Mouse (Mus musculus): ENCODE measurements at regions not wholly inside any gene's neighbourhood (a gene's known extent, or its start where the extent isn't known, plus 50 kb on each side); places are given as distances from the start of the nearest gene placed in this dataset.
"Not testable (repeated sequence)": the region's sequence is repeated elsewhere in the genome, so short reads cannot be mapped to it uniquely, and the experiment has no call there.

DNA sequence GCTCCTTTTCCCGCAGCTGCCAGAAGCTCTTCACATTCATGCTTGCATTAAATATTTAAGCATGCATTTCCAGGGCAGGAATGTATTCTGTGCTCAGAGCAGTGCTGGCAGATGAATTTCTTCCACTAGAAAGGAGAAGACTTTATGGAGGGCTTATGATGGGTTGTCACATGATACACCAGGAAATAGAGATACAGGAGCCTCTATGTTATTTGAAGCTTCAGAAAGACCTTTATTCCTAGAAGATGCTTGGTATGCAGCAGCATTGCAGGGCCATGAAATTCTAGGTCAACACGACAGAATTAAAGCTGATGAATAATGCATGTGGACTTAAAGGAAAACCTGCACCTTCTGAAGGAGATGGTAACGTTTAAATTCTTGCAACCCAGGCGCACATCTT, 212.1 kb downstream of the Adgrg6 start:
- no peak for DNase-seq
- intact Hi-C loops (cut with DNase I), result no loop called here

DNA sequence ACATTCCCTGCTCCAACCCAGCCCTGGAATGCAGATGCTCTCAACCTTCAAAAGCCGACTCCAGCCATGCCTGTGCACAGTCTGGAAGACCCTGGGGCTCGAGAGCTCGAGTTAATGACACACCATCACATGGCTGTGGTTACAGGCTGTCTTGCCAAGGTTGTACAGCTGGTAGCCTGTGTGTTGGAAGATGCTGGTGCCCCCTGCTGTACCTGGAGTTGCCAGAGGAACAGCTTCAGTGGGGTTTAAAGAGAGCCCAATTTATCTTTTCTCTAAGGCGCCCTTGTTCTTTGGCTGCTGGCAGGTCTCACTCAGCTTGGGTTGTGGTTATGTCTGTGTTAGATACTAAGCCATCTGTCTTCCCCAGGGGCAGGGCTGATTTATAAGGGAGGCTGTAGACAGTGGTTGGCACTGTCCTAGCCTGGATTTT, 212.8 kb downstream of the Adgrg6 start:
- peak; percentile 11 to 15 for DNase-seq
- intact Hi-C loops (cut with DNase I), result no loop called here

DNA sequence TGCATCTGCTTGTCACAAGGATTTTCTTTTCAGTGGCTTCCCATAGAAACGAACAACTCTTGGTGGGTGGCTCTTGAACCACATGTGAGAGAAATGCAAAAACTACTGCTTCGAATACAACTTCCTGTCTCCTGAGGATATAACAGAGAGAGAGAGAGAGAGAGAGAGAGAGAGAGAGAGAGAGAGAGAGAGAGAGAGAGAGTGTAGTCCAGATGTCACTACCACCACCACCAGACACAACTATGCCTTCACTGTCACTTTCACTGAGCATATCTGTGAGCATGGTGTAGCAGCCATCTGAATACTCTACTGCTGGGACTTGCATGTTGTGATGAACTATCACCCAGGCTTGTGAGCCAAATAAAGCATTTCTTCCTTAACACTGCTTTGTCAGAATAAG, 216.6 kb downstream of the Adgrg6 start:
- no peak for DNase-seq
- intact Hi-C loops (cut with DNase I), result loop anchor here (10.0 kb wide), 1 partner anchor 414 kb away; no protein-coding TSS in a partner anchor

DNA sequence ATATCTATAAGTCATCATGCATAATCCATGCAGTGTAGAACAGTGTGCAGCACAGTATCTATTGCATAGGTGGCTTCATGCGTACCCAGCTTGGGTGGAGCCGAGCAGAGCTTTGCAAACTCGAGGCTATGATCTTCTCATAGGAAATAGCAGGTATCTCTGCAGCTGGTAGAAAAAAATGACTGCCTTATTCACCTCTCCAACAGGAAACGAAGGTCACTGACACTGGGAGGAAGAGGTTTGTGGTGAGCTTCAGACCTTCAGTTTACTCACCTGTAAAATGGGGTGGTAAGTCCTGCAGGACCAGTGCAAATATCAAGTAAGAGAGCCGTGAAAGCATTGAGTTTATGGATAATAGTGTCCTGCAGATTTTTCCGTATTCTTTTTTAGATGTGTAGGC, 219.2 kb downstream of the Adgrg6 start:
- intact Hi-C loops (cut with DNase I), result loop anchor here (10.0 kb wide), 1 partner anchor 411 kb away; no protein-coding TSS in a partner anchor
- DNase-seq, result no peak

DNA sequence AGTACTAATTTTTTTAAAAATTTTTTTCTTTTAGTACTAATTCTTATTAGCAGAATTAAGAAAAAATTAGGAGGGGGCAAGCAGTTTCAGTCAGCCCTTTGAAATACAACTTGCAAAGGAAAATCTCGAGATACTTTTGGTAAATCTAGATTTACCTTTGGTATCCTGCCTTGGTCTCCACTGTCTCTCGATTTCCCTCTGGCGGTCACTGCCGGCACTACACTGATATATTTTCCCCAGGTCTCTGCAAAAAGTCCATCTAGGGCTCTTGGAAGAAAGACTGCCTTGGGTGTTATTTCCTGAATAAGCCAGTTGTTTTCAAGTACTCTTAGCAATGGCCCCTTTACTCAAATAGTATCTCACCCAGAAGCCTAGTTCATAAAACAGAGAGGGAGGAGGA, 224.0 kb downstream of the Adgrg6 start:
- intact Hi-C loops (cut with DNase I), result loop anchor here (5.0 to 10.0 kb wide), 3 partner anchors 71 to 759 kb away; no protein-coding TSS in a partner anchor
- DNase-seq, result peak; percentile 74 to 75

DNA sequence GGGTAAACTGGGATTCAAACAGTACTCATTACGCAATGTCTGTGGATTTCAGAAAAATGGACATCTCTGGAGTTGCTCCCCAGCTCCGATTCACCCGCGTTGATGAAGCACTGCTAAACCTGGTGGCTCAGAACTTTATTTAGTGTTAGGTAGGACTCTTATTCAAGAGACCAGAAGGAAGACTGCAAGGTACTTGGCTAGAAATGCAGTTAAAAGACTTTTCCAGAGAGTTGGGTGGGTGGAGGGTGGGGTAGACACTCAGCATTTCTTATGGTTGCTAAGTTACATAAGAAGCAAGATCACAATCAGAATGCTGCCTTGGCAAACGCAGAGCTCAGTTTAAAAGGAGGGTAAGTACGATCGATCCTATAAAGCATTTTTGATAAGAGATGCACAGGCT, 230.2 kb downstream of the Adgrg6 start:
- DNase-seq, result no peak
- intact Hi-C loops (cut with DNase I), result loop anchor here (10.0 kb wide), 1 partner anchor 1300 kb away; no protein-coding TSS in a partner anchor

DNA sequence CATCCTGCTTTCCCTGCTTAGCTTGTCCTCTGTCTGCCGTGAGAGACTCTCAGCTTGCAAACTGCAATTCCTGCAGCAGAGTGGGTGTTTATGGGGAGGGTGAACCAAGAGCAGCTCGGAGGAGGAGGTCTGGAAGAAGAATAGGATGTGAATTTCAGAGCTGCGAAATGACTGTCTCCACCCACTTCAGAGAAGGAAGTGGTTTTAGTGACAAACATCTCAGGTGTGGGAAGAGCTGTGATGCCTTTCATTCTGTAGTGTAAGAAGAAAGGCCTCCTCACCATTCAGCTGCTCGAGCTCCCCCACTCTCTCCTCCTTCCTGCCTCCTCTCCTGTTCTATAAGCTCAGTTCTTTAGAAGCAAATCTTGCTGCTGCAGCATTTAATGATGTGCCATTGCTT, 230.9 kb downstream of the Adgrg6 start:
- intact Hi-C loops (cut with DNase I), result loop anchor here (5.0 to 10.0 kb wide), 2 partner anchors 97 to 1300 kb away; no protein-coding TSS in a partner anchor
- no peak for DNase-seq

DNA sequence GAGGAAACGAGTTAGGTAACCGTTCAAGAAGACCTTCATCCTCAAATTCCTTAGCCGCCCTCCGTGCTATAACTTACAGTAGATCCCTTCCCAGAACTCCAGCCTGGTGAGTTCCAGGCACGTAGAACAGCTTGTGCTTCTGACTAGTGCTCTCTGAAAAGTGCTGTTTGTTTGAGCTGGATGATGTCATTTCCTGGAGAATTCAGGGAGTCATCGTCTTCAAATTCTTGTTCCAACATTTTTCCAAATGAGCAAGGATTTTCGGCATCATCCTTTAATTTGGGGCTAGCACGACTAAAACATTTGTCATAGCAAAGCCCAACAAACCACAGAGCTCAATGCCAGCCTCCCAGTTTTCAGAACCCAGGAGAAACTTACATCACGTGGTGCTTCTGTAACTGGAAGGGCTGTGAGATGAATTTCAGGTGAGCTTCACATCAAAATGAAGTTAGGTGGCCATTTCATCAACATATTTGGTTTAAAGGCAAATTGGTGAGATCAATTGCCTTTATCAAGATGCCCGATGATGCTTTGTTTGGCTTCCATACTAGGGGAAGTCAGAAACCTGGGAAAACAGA, 231.4 kb downstream of the Adgrg6 start:
- no peak for DNase-seq
- intact Hi-C loops (cut with DNase I), result loop anchor here (5.0 to 10.0 kb wide), 2 partner anchors 97 to 1299 kb away; no protein-coding TSS in a partner anchor

DNA sequence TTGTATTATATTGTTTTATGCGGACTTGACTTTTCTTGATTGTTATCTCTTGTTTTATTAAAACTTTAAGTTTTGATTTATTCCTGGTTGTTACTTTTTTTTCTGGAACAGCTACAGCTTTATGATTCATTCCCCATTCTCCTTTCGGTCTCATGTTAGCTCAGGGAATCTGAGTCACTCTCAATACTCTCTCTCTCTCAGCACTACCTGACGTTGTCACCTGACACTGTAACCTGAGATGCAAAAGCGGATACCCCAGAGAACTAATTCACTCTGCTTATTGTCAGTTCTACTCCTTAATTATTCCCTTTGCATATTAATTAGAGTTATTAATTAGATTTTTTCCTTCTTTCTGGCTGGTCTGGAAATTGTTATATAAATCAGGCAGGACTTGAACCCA, 232.5 kb downstream of the Adgrg6 start:
- DNase-seq, result no peak

DNA sequence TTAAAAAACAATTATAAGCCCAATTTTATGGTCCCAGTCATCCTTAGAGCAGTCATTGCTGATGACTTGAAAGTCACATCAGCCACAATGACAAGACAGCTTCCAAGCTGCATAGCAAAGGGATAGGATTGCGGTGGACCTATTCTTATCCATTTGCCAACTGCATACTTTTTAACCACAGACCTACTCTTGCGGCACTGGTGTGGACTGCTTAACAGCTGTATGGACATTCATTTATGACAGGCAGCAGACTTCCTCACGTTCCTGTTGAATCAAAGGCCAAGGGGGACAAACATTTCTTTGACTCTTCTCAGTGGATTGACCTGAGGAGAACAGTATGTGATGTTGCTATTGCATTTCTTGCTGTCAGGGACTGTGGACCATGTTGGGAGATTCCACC, 233.5 kb downstream of the Adgrg6 start:
- DNase-seq, result no peak
- intact Hi-C loops (cut with DNase I), result loop anchor here (5.0 to 10.0 kb wide), 2 partner anchors 95 to 1297 kb away; no protein-coding TSS in a partner anchor

More for the DNA sequence above, 232.5 kb downstream of the Adgrg6 start:
- intact Hi-C loops (cut with DNase I), result loop anchor here (5.0 to 10.0 kb wide), 2 partner anchors 96 to 1298 kb away; no protein-coding TSS in a partner anchor

DNA sequence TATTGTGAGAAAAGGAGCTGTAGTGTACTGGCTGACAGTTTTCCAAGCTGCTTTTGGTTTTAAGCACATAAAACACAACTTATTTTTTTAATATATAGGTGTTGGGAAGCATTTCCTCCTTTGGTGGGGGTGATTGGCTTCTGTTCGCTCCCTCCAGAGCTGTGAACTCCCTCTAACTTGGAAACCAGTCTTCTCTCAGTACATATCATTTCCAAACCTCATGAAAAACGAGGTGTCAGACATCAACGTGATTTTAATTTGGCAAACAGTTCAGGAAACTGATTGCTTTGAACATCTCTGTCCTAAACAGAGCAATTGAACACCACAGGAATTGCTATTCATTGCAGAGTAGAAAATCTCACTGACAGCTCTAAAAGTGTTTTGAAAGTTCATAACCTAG, 238.6 kb downstream of the Adgrg6 start:
- no peak for DNase-seq

DNA sequence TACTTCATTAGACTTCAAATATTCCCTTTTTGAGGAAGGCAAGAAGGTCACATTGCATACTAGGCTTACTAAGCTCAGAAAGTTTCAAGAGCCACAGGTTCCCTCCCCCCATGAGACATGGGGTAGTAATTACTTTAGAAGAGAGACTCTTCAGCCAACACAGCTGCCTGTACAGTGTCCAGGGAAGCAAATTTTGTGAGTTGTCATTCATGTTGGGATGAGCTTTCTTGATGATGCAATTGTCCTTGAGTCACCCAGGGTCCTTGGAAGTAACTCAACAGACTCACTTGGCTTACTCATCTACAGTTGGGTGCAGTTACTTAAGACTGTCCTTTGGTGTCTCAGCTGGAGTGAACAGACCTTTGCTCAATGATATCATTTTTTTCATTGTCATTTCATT, 242.0 kb downstream of the Adgrg6 start:
- intact Hi-C loops (cut with DNase I), result no loop called here
- DNase-seq, result peak in 1 of 2 experiments; percentile 26

More for the DNA sequence above, 238.6 kb downstream of the Adgrg6 start:
- intact Hi-C loops (cut with DNase I), result no loop called here

DNA sequence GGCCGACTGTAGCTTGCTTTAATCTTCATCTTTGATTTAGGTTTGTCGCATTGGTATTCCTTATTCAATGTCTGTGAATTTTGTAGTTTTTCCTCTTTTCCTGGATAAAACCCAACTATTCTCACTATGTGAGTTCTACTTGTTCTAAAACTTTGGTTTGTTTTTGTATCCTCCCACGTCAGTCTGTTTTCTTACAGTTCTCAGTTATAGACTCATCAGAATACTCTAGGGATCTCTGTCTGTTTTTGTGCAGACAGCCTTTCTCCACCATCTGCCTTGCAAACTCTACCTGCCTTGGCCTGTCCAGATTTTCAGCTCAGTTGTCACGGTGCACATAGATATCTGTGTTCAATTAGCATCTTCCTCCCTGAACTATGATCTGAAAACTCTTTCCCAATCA, 249.3 kb downstream of the Adgrg6 start:
- DNase-seq, result no peak
- intact Hi-C loops (cut with DNase I), result no loop called here

DNA sequence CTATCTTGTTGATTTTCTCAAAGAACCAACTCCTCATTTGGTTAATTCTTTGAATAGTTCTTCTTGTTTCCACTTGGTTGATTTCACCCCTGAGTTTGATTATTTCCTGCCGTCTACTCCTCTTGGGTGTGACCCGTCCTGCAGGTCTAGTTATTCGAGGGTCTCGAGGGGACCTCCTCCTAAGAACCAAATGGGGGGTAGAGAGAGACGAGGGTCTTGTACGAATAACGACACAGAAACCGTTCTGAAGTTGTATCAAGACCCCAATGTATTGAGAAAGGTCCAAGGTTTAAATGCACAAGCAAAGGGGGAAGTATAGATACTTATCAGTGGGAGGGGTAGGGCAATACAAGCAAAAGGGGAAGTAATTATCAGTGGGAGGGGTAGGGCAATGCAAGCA, 252.8 kb downstream of the Adgrg6 start:
- intact Hi-C loops (cut with DNase I); DNase-seq: not testable (repeated sequence)

DNA sequence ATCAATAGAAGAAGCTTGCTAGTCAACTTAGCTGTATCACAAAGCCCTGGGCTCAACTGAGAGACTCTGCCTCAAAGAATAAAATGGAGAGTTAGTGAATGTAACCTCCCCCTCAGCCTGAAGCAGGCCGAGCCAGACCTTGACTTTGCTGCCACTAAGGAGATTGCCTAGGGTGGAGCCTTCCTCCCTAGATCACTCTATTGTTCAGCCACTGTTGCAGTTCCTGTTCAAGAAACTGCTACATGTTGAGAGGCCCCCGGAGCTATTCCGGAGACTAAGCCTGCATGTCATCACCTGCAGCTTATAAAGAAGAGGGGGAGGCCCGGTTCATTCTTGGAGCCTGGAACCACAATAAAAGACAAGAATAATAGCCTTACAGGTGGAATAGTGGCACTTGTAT, 257.9 kb downstream of the Adgrg6 start:
- intact Hi-C loops (cut with DNase I), result no loop called here
- no peak for DNase-seq

DNA sequence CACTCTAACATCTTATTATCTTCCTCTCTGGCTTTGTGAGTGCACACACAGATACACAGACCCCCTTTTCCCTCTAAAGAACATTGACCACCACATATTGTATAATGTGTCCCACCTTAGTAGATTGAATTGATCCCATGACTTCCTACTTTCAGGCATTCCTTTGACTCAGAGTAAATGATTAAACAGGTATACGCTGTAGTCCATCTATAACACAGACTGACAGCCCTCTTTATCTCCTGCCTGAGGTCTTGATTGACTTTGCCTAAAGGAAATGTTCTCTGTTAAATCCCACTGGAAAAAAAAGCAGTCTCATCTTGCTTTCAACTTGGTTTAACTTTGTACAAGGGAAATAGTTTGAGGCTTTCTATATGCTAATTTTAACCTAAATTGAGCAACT, 268.8 kb downstream of the Adgrg6 start:
- intact Hi-C loops (cut with DNase I), result no loop called here
- no peak for DNase-seq

DNA sequence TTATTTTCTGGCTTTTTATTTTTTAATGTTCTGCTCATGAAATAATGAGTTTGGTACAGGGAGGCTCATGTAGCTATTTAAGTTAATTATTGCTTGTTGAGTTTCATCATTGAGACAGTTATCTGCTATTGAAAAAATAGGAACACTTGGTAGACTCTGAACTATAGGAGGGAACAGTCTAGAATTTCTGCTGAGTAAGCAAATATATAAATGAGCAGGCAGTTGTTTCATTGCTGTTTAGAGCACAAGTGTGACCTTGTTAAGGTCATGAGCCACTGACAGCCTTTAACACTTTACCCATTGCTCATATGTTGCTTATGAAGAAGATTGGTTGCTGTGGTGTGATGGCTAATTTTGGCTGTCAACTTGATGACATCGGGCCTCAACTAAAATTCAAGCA, 270.0 kb downstream of the Adgrg6 start:
- intact Hi-C loops (cut with DNase I), result no loop called here
- DNase-seq, result no peak

DNA sequence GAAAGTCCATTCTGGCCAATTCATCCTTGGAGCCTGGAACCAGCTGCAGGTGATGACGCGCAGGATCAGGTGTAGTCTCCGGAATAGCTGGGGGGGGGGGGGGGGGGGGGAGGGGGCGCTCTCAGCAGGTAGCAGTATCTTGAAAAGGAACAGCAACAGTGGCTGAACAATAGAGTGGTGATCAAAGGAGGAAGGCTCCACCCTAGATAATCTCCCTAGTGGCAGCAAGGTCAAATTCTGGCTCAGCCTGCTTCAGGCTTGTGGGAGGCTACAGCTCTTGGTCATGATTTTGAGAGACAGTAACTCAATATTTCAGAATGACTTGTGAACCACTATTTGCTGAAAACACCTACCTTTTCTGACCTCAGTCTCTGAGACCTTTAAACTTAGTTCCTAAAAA, 275.5 kb downstream of the Adgrg6 start:
- DNase-seq, result no peak
- intact Hi-C loops (cut with DNase I), result no loop called here

DNA sequence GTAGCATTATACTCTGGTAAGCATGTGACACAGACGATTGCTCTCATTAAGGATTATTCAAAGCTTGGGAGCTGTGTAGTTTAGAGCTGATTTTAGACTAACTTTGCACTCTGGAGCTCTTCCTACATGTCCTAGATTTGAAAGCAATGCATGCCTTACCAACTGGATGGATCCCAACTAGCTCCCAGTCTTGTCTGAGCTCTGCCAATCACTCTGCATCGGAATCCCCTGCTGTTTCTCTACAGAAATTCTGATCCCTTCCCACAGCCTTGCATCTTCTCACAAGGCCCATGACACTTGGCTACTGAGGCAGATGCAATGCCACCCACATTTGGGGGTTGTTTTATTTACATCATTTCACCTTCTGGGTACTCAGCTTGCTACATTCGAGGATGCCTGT, 277.8 kb downstream of the Adgrg6 start:
- no peak for DNase-seq
- intact Hi-C loops (cut with DNase I), result no loop called here

DNA sequence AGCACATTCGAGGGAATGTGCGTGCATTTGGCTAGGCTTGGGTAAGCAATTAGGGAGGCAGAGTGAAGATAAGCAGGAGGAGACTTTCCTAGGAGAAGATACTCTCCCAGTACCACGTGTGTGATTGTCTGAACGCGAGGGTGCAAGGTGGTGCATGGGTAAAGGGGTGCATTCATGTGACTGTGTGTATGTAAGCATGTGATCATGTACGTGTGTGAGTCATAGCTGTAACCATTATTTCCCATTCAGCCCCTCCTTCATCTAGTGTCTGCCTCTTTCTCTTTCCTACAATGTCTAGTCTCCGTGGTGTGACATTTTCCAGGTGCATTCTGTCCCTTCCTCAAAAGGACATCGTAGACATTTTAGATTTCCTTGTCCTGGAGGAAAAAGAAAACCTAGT, 273.8 kb downstream of the Hivep2 start:
- DNase-seq, result no peak
- intact Hi-C loops (cut with DNase I), result no loop called here

DNA sequence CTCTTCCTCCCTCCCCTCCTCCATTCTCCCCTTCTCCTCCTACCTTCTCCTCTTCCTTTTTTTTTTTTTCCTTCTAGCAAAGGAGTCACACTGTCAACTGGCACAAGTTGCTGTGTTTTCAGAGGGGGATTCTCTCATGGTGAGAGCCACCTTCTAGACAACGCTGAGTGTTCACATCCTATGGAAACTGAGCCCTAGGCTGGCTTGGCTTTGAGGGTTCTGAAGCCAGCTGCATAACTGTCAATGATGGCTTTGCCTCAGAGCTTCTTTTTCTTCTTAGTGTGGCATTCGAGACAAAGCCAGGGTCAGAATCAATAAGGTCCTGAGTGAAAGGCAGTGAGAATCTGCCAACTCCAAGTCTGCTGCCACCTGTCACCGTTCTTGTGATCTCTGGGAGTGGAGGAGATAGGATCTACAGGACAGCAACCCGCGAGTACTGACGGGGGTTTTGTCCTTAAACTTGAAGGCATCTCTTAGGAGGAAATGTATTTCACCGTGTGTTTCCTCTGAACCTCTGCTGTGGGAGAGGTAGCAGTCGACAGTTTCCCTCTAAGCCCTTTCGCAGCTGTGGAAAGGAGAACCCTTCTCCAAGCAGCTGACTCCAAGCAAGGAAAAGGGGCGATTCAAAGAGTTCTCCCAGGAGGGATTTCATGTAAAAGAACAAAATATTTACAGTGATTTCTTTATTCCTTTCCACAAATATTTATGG, 269.2 kb downstream of the Hivep2 start:
- no peak for DNase-seq
- intact Hi-C loops (cut with DNase I), result no loop called here
